Mouse (Mus musculus): ENCODE measurements around the gene Tmem222.
A peak's percentile ranks its signal among the peaks of the same experiment; 100 is the strongest.

DNA sequence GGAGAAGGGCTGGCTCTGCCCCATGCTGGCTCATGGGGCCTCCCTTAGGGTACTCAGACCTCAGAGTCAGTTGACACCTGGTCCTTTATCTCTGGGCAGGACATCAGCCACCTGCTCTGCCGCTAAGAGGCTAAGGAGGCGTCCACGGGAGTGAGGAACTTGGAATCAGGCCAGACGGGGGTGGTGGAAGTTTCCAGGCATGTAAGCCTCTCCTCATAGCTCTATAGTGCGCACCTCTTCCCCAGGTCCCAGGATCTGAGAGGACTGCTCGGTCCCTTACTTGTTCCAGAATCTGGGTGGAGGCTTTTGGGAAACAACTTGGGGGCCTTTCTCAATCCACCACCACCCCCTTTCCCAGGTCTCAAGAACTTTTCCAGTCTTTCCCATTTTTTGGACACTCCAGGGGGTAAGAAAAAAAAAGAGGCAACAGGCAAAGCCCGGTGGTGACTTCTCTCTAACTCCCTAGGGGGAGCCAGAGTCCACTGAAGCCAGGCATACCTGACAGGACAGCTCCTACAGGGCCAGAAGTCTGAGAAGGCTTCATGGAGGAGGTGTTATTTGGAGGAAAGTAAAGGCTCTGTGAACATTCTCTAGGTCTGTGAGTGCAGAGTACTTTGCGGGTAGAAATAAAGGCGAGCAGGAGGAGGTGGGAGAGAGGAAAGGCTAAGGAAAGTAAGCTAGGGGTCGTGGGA, 44.2 kb downstream of the Tmem222 start:
- TF ChIP-seq CTCF (IDR thresholded peaks at IDR 0.05; ENCODE audit: borderline replicate concordance, insufficient read depth, low read length) (peak; percentile 31; the same call in 1 of the 2 replicates), POLR2A (IDR thresholded peaks at IDR 0.05; ENCODE audit: low read depth, low read length) (no peak)
